Mouse (Mus musculus) testis, adult 2 months (tissue): ENCODE data around the gene Agpat3. TPM values are rescaled to one million over a fixed set of nuclear protein-coding genes. Genes with fewer than 3 reads are reported as not detected.
A peak's percentile ranks its signal among the peaks of the same experiment; 100 is the strongest.

Experiments
- H3K27ac ChIP-seq: fragments of 200-500 bp; 2 replicates; pipeline ENCODE4 v1.5.1; 2012; ENCODE audit warnings: low read depth, low read length; ENCODE audit not compliant: control insufficient read depth, insufficient read depth
- H3K27me3 ChIP-seq: fragments of 200-500 bp; 2 replicates; pipeline ENCODE4 v1.6.1; 2012; ENCODE audit warnings: mild to moderate bottlenecking, low read length, moderate library complexity; ENCODE audit not compliant: control insufficient read depth, insufficient read depth
- H3K36me3 ChIP-seq: fragments of 200-500 bp; 2 replicates; pipeline ENCODE4 v1.6.1; 2012; ENCODE audit warnings: mild to moderate bottlenecking, low read length; ENCODE audit not compliant: control insufficient read depth, insufficient read depth
- H3K4me1 ChIP-seq: fragments of 200-500 bp; 2 replicates; pipeline ENCODE4 v1.6.1; 2012; ENCODE audit warnings: low read length; ENCODE audit not compliant: control insufficient read depth, insufficient read depth
- H3K4me3 ChIP-seq: fragments of 200-500 bp; 2 replicates; pipeline ENCODE4 v1.5.1; 2012; ENCODE audit warnings: low read depth, mild to moderate bottlenecking, low read length, moderate library complexity, mixed read lengths; ENCODE audit not compliant: control insufficient read depth
- CTCF ChIP-seq: fragments of 200-500 bp; IDR thresholded peaks from 2 replicates; pipeline ENCODE4 v1.5.1; 2012; ENCODE audit warnings: low read depth, mild to moderate bottlenecking, inconsistent platforms, low read length, moderate library complexity; ENCODE audit not compliant: control insufficient read depth, insufficient read depth, insufficient replicate concordance
- POLR2A ChIP-seq: fragments of 200-500 bp; IDR thresholded peaks from 2 replicates; pipeline ENCODE4 v1.6.1; 2012; ENCODE audit warnings: low read depth, mild to moderate bottlenecking, inconsistent platforms, low read length, moderate library complexity; ENCODE audit not compliant: control insufficient read depth
- polyA plus RNA-seq: library from polyadenylated mRNA; depleted of rRNA; stranded (reverse); fragments of >200 nt; gene quantifications from 2 replicates; pipeline ENCODE4 v1.2.3, GENCODE M21; 2012

Agpat3 gene
- polyA plus RNA-seq, 1 experiment, result 1,109 TPM

- peaks cover 5% of the 10 kb centered on the region for H3K36me3 ChIP-seq
- no peak overlapping the region for H3K4me3 ChIP-seq
- H3K27me3 ChIP-seq, result no peaks in the 10 kb centered on the region
- TF ChIP-seq CTCF (no peak), POLR2A (no peak)
- H3K4me1 ChIP-seq, result no peaks in the 10 kb centered on the region
- no peak overlapping the region for H3K27ac ChIP-seq
Measured at GRCm38 (mm10) chr10:78280486-78280885, 71.8 kb downstream of the Agpat3 start.

- H3K27ac ChIP-seq, result no peak overlapping the region
- no peaks in the 10 kb centered on the region for H3K27me3 ChIP-seq
- TF ChIP-seq POLR2A, result no peak
- TF ChIP-seq CTCF, result peak; percentile 64; the same call in 1 of the 2 replicates
- H3K36me3 ChIP-seq, result peaks cover 5% of the 10 kb centered on the region
- no peaks in the 10 kb centered on the region; the same call in 1 of the 2 replicates for H3K4me1 ChIP-seq
- H3K4me3 ChIP-seq, result no peak overlapping the region
Measured at GRCm38 (mm10) chr10:78279210-78279609, 73.1 kb downstream of the Agpat3 start.

- Histone ChIP-seq H3K27me3 (no peaks in the 10 kb centered on the region), H3K27ac (no peak overlapping the region), H3K4me3 (no peak overlapping the region), H3K4me1 (no peaks in the 10 kb centered on the region; the same call in 1 of the 2 replicates), H3K36me3 (peaks cover 5% of the 10 kb centered on the region)
- TF ChIP-seq CTCF (no peak), POLR2A (no peak)
Measured at GRCm38 (mm10) chr10:78277835-78278234, 74.5 kb downstream of the Agpat3 start.

GRCm38 (mm10) chr10:78276242-78276641, 76.0 kb downstream of the Agpat3 start:
- H3K4me3 ChIP-seq, result no peak overlapping the region
- H3K27ac ChIP-seq, result no peak overlapping the region
- H3K27me3 ChIP-seq, result no peaks in the 10 kb centered on the region
- peaks cover 1% of the 10 kb centered on the region; the same call in 1 of the 2 replicates for H3K36me3 ChIP-seq
- TF ChIP-seq POLR2A (no peak), CTCF (no peak)
- H3K4me1 ChIP-seq, result no peaks in the 10 kb centered on the region; the same call in 1 of the 2 replicates

GRCm38 (mm10) chr10:78272932-78273331, 79.4 kb downstream of the Agpat3 start:
- H3K36me3 ChIP-seq, result no peaks in the 10 kb centered on the region; the same call in 1 of the 2 replicates
- peaks cover 3% of the 10 kb centered on the region for H3K4me1 ChIP-seq
- H3K27ac ChIP-seq, result no peak overlapping the region
- TF ChIP-seq POLR2A (no peak), CTCF (no peak)
- no peaks in the 10 kb centered on the region for H3K27me3 ChIP-seq
- H3K4me3 ChIP-seq, result no peak overlapping the region

- no peak overlapping the region for H3K27ac ChIP-seq
Measured at GRCm38 (mm10) chr10:78265881-78266280, 86.4 kb downstream of the Agpat3 start.

GRCm38 (mm10) chr10:78264735-78265134, 87.6 kb downstream of the Agpat3 start:
- no peak overlapping the region for H3K4me3 ChIP-seq
- no peaks in the 10 kb centered on the region for H3K36me3 ChIP-seq
- H3K27ac ChIP-seq, result no peak overlapping the region
- H3K27me3 ChIP-seq, result no peaks in the 10 kb centered on the region
- TF ChIP-seq CTCF (no peak), POLR2A (no peak)
- H3K4me1 ChIP-seq, result no peaks in the 10 kb centered on the region

More at GRCm38 (mm10) chr10:78265881-78266280, 86.4 kb downstream of the Agpat3 start:
- Histone ChIP-seq H3K4me1 (peaks cover under 1% of the 10 kb centered on the region), H3K4me3 (no peak overlapping the region), H3K36me3 (no peaks in the 10 kb centered on the region), H3K27me3 (no peaks in the 10 kb centered on the region)
- TF ChIP-seq POLR2A (no peak), CTCF (no peak)
